Mouse (Mus musculus): Measurements from ENCODE around the gene Epha1. TPM values are rescaled to one million over a fixed set of nuclear protein-coding genes. Genes with fewer than 3 reads are reported as not detected.

Gene Epha1
- polyA plus RNA-seq (2014; fragmentation: Nextera tagmentation; extraction: Ambion mirVana): 0.09 and 0.14 TPM in 2 replicates

GRCm38 (mm10) chr6:42372816-42373547 lies at the start of gene Epha1:
Gene Epha1, minus strand, starts transcription at chr6:42373268.
- Histone ChIP-seq H3K9me3 (ENCODE audit: control insufficient read depth, low read length) (no peaks in the 10 kb centered on the region), H3K9ac (replicated peaks; ENCODE audit: low read length) (peak within 1 kb of the TSS; percentile 51; the same call in 1 of the 2 replicates), H3K27me3 (ENCODE audit: control insufficient read depth, insufficient read depth, low read length) (0 out of 2 replicates have a peak, but pooled peaks cover 5% of the 10 kb centered on the region), H3K4me3 (replicated peaks; ENCODE audit: low read depth, low read length) (peak within 1 kb of the TSS; percentile 41), H3K36me3 (ENCODE audit: control insufficient read depth, insufficient read depth, low read length) (no peaks in the 10 kb centered on the region), H3K4me1 (ENCODE audit: control insufficient read depth, insufficient read depth, low read length) (peaks cover 13% of the 10 kb centered on the region), H3K4me2 (ENCODE audit: low read length) (peak within 1 kb of the TSS; percentile 86), H3K27ac (replicated peaks; ENCODE audit: low read depth, low read length) (no peak within 1 kb of the TSS)
- WGBS: under 1% methylated on average over 36 of the region's 36 CpGs
- DNase-seq: peak; percentile 84
- peak; percentile 68 for ATAC-seq (ENCODE audit: low FRiP score, low TSS enrichment)

- Histone ChIP-seq H3K36me3 (ENCODE audit: control insufficient read depth, insufficient read depth, low read length) (no peaks in the 10 kb centered on the region), H3K27ac (replicated peaks; ENCODE audit: low read depth, low read length) (no peak overlapping the region), H3K4me3 (replicated peaks; ENCODE audit: low read depth, low read length) (no peak overlapping the region), H3K4me2 (ENCODE audit: low read length) (no peak overlapping the region), H3K27me3 (ENCODE audit: control insufficient read depth, insufficient read depth, low read length) (no peaks in the 10 kb centered on the region), H3K9ac (replicated peaks; ENCODE audit: low read length) (no peak overlapping the region), H3K9me3 (ENCODE audit: control insufficient read depth, low read length) (no peaks in the 10 kb centered on the region), H3K4me1 (ENCODE audit: control insufficient read depth, insufficient read depth, low read length) (no peaks in the 10 kb centered on the region)
- DNase-seq (no peak), ATAC-seq (ENCODE audit: low FRiP score, low TSS enrichment) (no peak)
- WGBS: 72% methylated on average over 2 of the region's 2 CpGs
Measured at GRCm38 (mm10) chr6:42421439-42421838, 48.4 kb upstream of the Epha1 start.

- Histone ChIP-seq H3K9ac (replicated peaks; ENCODE audit: low read length) (no peak overlapping the region), H3K4me3 (replicated peaks; ENCODE audit: low read depth, low read length) (no peak overlapping the region), H3K36me3 (ENCODE audit: control insufficient read depth, insufficient read depth, low read length) (no peaks in the 10 kb centered on the region), H3K4me2 (ENCODE audit: low read length) (no peak overlapping the region), H3K27ac (replicated peaks; ENCODE audit: low read depth, low read length) (no peak overlapping the region), H3K4me1 (ENCODE audit: control insufficient read depth, insufficient read depth, low read length) (no peaks in the 10 kb centered on the region), H3K27me3 (ENCODE audit: control insufficient read depth, insufficient read depth, low read length) (no peaks in the 10 kb centered on the region), H3K9me3 (ENCODE audit: control insufficient read depth, low read length) (no peaks in the 10 kb centered on the region)
- ATAC-seq (ENCODE audit: low FRiP score, low TSS enrichment) (no peak), DNase-seq (no peak)
- 92% methylated on average over 2 of the region's 2 CpGs for WGBS
Measured at GRCm38 (mm10) chr6:42419443-42419842, 46.4 kb upstream of the Epha1 start.

DNA sequence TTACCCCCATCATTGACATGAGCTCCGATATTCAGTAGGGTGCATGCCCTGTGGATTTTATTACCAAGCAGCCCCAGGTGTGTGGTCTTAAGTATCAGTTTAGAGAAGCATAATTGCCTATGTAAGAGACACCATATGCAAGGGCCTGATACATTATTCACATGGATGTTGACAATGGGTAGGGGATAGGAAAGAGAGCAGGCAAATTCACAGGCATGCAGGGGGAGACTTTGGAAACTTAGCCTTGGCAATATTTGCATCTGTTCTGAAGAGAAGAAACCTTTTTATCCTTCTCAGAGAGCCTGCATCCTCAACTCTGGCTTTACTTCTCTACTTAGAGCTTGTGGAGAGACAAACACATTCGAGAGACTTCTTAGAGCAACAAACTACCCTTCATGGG lies 32.1 kb upstream of the Epha1 start, which contains the start of gene Tas2r135:
TSS of gene Tas2r135 (plus strand) at position 301 of the 400 bp plus-strand sequence.
- Histone ChIP-seq H3K27me3 (ENCODE audit: control insufficient read depth, insufficient read depth, low read length) (no peaks in the 10 kb centered on the region), H3K4me2 (ENCODE audit: low read length) (no peak within 1 kb of the TSS), H3K9me3 (ENCODE audit: control insufficient read depth, low read length) (no peaks in the 10 kb centered on the region), H3K4me1 (ENCODE audit: control insufficient read depth, insufficient read depth, low read length) (no peaks in the 10 kb centered on the region), H3K4me3 (replicated peaks; ENCODE audit: low read depth, low read length) (no peak within 1 kb of the TSS), H3K27ac (replicated peaks; ENCODE audit: low read depth, low read length) (no peak within 1 kb of the TSS), H3K36me3 (ENCODE audit: control insufficient read depth, insufficient read depth, low read length) (no peaks in the 10 kb centered on the region), H3K9ac (replicated peaks; ENCODE audit: low read length) (no peak within 1 kb of the TSS)
- 86% methylated on average over 2 of the region's 2 CpGs for WGBS
- ATAC-seq (ENCODE audit: low FRiP score, low TSS enrichment): no peak
- DNase-seq: no peak

- DNase-seq (no peak), ATAC-seq (ENCODE audit: low FRiP score, low TSS enrichment) (no peak)
- no peaks in the 10 kb centered on the region for H3K9me3 ChIP-seq (ENCODE audit: control insufficient read depth, low read length)
- no peaks in the 10 kb centered on the region for H3K4me1 ChIP-seq (ENCODE audit: control insufficient read depth, insufficient read depth, low read length)
- no peak within 1 kb of the TSS for H3K4me2 ChIP-seq (ENCODE audit: low read length)
- no peaks in the 10 kb centered on the region for H3K36me3 ChIP-seq (ENCODE audit: control insufficient read depth, insufficient read depth, low read length)
- WGBS: 93% methylated on average over 1 of the region's 1 CpGs
- no peaks in the 10 kb centered on the region for H3K27me3 ChIP-seq (ENCODE audit: control insufficient read depth, insufficient read depth, low read length)
- no peak within 1 kb of the TSS for H3K4me3 ChIP-seq (replicated peaks; ENCODE audit: low read depth, low read length)
- H3K9ac ChIP-seq (replicated peaks; ENCODE audit: low read length): no peak within 1 kb of the TSS
- no peak within 1 kb of the TSS for H3K27ac ChIP-seq (replicated peaks; ENCODE audit: low read depth, low read length)
Measured at GRCm38 (mm10) chr6:42399938-42400337, 26.9 kb upstream of the Epha1 start, which contains the start of gene Tas2r143. Gene Tas2r143, plus strand, starts transcription at chr6:42400238.

- H3K9ac ChIP-seq (replicated peaks; ENCODE audit: low read length): no peak overlapping the region
- no peaks in the 10 kb centered on the region for H3K9me3 ChIP-seq (ENCODE audit: control insufficient read depth, low read length)
- H3K27me3 ChIP-seq (ENCODE audit: control insufficient read depth, insufficient read depth, low read length): no peaks in the 10 kb centered on the region
- ATAC-seq (ENCODE audit: low FRiP score, low TSS enrichment): no peak
- WGBS: 96% methylated on average over 1 of the region's 1 CpGs
- no peak overlapping the region for H3K4me2 ChIP-seq (ENCODE audit: low read length)
- no peak for DNase-seq
- no peaks in the 10 kb centered on the region for H3K4me1 ChIP-seq (ENCODE audit: control insufficient read depth, insufficient read depth, low read length)
- no peaks in the 10 kb centered on the region for H3K36me3 ChIP-seq (ENCODE audit: control insufficient read depth, insufficient read depth, low read length)
- H3K27ac ChIP-seq (replicated peaks; ENCODE audit: low read depth, low read length): no peak overlapping the region
- no peak overlapping the region for H3K4me3 ChIP-seq (replicated peaks; ENCODE audit: low read depth, low read length)
Measured at GRCm38 (mm10) chr6:42398998-42399397, 25.9 kb upstream of the Epha1 start.

DNA sequence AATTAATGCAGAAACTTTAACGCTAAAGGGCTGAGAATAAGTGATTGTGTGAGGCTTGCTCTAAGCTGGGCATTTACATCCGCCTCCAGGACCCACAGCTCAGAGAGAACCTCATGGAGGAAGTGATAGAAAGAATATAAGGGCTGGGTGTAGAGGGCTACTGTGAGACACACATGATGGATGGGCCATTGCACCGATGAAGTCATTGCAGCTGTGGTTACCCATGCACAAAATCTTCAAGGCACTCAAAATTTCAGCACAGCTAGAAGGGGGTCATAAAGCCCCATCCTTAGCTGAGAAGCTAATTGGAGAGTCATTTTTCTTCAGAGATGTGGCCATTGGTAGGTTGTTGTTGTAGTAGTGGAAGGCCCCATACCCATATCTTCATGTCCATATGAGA lies 25.2 kb upstream of the Epha1 start:
- Histone ChIP-seq H3K4me2 (ENCODE audit: low read length) (no peak overlapping the region), H3K9me3 (ENCODE audit: control insufficient read depth, low read length) (no peaks in the 10 kb centered on the region), H3K4me1 (ENCODE audit: control insufficient read depth, insufficient read depth, low read length) (no peaks in the 10 kb centered on the region), H3K27me3 (ENCODE audit: control insufficient read depth, insufficient read depth, low read length) (no peaks in the 10 kb centered on the region), H3K27ac (replicated peaks; ENCODE audit: low read depth, low read length) (no peak overlapping the region), H3K36me3 (ENCODE audit: control insufficient read depth, insufficient read depth, low read length) (no peaks in the 10 kb centered on the region), H3K4me3 (replicated peaks; ENCODE audit: low read depth, low read length) (no peak overlapping the region), H3K9ac (replicated peaks; ENCODE audit: low read length) (no peak overlapping the region)
- ATAC-seq (ENCODE audit: low FRiP score, low TSS enrichment) (no peak), DNase-seq (no peak)
- WGBS: 81% methylated on average over 3 of the region's 3 CpGs

- H3K27ac ChIP-seq (replicated peaks; ENCODE audit: low read depth, low read length): no peak overlapping the region
- 75% methylated on average over 3 of the region's 3 CpGs for WGBS
- ATAC-seq (ENCODE audit: low FRiP score, low TSS enrichment): no peak
- no peak overlapping the region for H3K9ac ChIP-seq (replicated peaks; ENCODE audit: low read length)
- DNase-seq: no peak
- no peaks in the 10 kb centered on the region for H3K27me3 ChIP-seq (ENCODE audit: control insufficient read depth, insufficient read depth, low read length)
- no peak overlapping the region for H3K4me3 ChIP-seq (replicated peaks; ENCODE audit: low read depth, low read length)
- H3K36me3 ChIP-seq (ENCODE audit: control insufficient read depth, insufficient read depth, low read length): no peaks in the 10 kb centered on the region
- H3K4me1 ChIP-seq (ENCODE audit: control insufficient read depth, insufficient read depth, low read length): no peaks in the 10 kb centered on the region
- no peak overlapping the region for H3K4me2 ChIP-seq (ENCODE audit: low read length)
- H3K9me3 ChIP-seq (ENCODE audit: control insufficient read depth, low read length): no peaks in the 10 kb centered on the region
Measured at GRCm38 (mm10) chr6:42397041-42397657, 24.1 kb upstream of the Epha1 start.

Measured in midbrain, embryonic 14.5 days (tissue).